Mouse (Mus musculus) frontal cortex, adult (tissue): ENCODE measurements at regions not wholly inside any gene's neighbourhood (a gene's known extent, or its start where the extent isn't known, plus 50 kb on each side); places are given as distances from the start of the nearest gene placed in this dataset.

Experiments used
- ATAC-seq: cut with Nextera tagmentation; 2 replicates; pipeline ENCODE4 v1.9.2; 2017; ENCODE audit warnings: mild to moderate bottlenecking, moderate library complexity, mixed read lengths; ENCODE audit not compliant: low TSS enrichment

- no peak for ATAC-seq
Measured at GRCm38 (mm10) chr12:31130434-31130833, 56.8 kb downstream of the Fam110c start.

- no peak for ATAC-seq
Measured at GRCm38 (mm10) chr12:31134465-31134992, 60.9 kb downstream of the Fam110c start.

- ATAC-seq, result no peak
Measured at GRCm38 (mm10) chr12:31136364-31136763, 62.7 kb downstream of the Fam110c start.

GRCm38 (mm10) chr12:31136911-31137310 lies 63.2 kb downstream of the Fam110c start:
- ATAC-seq, result no peak

GRCm38 (mm10) chr12:31137431-31137830 lies 63.8 kb downstream of the Fam110c start:
- ATAC-seq, result no peak

GRCm38 (mm10) chr12:31139853-31140252 lies 66.2 kb downstream of the Fam110c start:
- no peak for ATAC-seq

- ATAC-seq, result no peak
Measured at GRCm38 (mm10) chr12:31143266-31143665, 69.6 kb downstream of the Fam110c start.

- no peak for ATAC-seq
Measured at GRCm38 (mm10) chr12:31145032-31145781, 71.5 kb downstream of the Fam110c start.

- no peak for ATAC-seq
Measured at GRCm38 (mm10) chr12:31148417-31149356, 75.0 kb downstream of the Fam110c start.

GRCm38 (mm10) chr12:31153720-31154119 lies 80.1 kb downstream of the Fam110c start:
- no peak for ATAC-seq

- ATAC-seq, result no peak
Measured at GRCm38 (mm10) chr12:31154608-31155011, 80.9 kb downstream of the Fam110c start.

GRCm38 (mm10) chr12:31156154-31156720 lies 82.6 kb downstream of the Fam110c start:
- peak; percentile 38; the same call in 1 of the 2 replicates for ATAC-seq

- ATAC-seq, result no peak
Measured at GRCm38 (mm10) chr12:31157453-31157852, 83.1 kb upstream of the Gm6993 start.

- ATAC-seq, result no peak
Measured at GRCm38 (mm10) chr12:31157890-31158289, 82.7 kb upstream of the Gm6993 start.

GRCm38 (mm10) chr12:31158885-31159284 lies 81.7 kb upstream of the Gm6993 start:
- ATAC-seq, result no peak

- ATAC-seq, result no peak
Measured at GRCm38 (mm10) chr12:31159378-31159777, 81.2 kb upstream of the Gm6993 start.

- peak; percentile 51 for ATAC-seq
Measured at GRCm38 (mm10) chr12:31168221-31168890, 72.2 kb upstream of the Gm6993 start.

GRCm38 (mm10) chr12:31170111-31170510 lies 70.5 kb upstream of the Gm6993 start:
- ATAC-seq, result no peak

- peak; percentile 99 for ATAC-seq
Measured at GRCm38 (mm10) chr12:31170546-31171160, 69.9 kb upstream of the Gm6993 start.

GRCm38 (mm10) chr12:31171992-31172391 lies 68.6 kb upstream of the Gm6993 start:
- ATAC-seq, result no peak
